Mouse (Mus musculus) gastrocnemius, postnatal 4 days (tissue): Measurements from ENCODE around the gene Itgb6. TPM values are rescaled to one million over a fixed set of nuclear protein-coding genes. Genes with fewer than 3 reads are reported as not detected.

Source experiments
- DNase-seq, 2 experiments: peaks; one replicate each; pipeline ENCODE4 v3.0.0; 2021 to 2022; ENCODE audit warnings: low spot score in 2 of 2, mixed read lengths in 2 of 2
- total RNA-seq, 2 experiments: library from RNA; stranded (reverse); gene quantifications; 2 replicates each; pipeline ENCODE4 v1.2.3; 2021

The Itgb6 gene
- total RNA-seq, 2 experiments from 2014 or later: 35.8 to 36.2 TPM

DNA sequence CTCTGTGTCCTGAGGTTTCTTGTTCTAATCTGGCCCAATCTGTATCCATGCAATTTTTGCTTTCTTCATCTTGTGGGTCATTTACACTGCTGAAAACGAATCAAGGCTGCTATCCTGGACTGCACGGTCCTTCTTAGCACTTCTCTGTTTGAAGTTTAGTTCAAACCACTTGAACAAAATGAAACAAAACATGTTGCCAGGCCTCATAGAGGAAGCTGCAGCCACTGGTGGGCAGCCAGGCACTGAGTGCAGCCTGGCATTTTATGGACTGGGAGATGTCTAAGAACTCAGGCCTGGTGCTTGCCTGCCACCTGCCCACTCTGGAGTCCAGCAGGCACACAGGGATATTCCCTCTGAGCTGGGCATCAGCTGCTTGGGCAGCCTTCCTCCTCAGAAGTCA lies 39.9 kb downstream of the Itgb6 start:
- no peak for DNase-seq

DNA sequence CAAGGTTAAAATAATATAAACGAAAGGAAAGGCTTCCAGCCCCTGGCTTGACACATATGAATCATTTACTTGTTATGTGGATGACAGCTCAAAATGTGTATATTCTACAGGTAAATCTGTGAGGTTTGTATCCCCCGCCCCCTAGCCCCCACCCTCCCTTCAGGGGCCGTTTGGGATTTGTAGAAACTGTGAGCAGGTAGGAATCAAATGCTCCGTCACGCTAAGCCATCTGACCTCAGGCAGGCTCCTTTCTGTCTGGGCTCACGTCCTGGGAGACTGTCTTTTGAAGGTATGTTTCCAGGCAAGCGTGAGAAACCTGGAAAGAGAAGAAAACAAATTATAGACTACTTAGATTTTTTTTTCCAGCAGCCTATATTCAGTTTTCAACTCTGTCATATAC lies 48.0 kb downstream of the Itgb6 start:
- no peak for DNase-seq

DNA sequence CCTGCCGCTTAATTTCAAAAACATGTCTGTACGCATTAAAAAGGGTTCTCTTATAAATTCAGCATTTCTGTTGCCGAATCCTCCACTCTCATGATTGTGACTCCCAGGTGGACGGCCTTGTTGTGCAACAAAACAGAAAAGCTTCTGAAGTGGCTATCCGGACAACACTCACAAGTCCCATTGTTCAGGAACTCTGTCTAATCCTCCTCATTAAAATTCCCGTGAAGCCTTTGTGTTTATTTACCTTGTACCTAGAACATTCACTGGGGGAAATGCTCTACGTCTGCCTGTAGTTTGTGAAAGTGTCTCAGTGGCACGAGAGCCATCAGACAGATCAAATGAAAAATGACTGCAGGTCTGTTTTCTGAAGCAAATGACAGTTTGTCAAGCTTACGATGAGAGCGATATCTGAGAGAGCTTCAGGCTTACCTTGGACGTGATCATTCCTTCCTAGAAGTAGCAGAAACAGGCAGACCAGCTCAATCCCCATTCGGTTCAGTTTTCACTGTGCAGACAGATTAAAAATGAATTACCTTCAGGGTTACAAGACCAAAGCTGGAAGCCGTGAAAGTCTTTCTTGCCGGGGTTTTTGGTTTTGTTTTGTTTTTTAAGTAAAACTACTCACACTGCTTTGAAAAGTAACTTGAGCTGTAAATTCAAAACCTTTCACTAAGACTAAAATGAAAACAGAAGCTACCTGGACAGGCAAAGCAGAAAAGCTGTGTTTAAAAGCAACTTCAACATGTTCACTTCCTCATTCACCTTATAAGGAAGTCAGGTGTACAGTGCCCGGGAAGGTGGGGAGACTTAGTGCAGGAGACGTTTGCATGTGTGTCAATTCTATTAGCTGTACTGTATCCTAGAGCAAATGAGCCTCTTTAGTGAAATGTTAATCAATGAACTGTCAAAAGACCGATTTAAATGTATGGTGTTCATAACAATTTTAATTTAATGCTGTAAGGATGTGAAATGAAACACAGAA lies 49.2 kb downstream of the Itgb6 start:
- no peak for DNase-seq

DNA sequence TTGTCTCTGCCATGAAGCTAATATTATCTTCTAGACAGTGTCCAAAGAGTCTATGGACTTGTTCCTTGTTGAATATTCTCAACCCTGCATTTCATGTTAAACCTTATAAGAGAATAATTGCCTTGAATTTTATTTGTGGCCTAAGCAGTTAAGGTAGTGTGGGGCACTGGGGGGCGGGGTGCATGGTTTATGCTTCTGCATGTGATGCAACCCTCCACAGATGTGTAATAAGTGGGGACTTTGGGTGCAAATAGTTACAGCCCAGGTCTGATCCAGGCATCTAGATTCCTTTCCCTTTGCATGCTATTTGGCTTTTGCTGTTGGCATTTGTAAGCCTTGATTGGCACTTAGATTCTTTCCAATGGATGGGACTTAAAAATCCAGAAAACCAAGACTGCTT lies 51.2 kb downstream of the Itgb6 start:
- DNase-seq: no peak

DNA sequence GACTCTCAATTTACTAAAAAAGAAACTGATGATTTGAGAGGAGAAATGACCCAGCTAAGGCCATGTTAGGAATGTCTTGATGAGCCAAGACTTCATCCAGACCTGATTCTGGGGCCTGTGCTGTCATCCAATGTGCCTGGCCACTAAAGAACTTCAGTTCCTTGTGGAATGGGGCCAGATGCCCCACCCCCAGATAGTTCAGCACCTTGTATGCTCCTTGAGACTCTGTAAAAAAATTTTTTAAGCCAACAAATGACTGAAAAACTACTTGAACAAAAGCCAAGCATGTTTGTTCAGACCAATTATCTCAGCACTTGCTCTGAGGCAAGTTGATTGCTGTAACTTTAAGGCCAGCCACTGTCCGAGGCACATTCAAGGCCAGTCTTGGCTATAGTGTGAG lies 59.4 kb downstream of the Itgb6 start:
- DNase-seq: no peak

DNA sequence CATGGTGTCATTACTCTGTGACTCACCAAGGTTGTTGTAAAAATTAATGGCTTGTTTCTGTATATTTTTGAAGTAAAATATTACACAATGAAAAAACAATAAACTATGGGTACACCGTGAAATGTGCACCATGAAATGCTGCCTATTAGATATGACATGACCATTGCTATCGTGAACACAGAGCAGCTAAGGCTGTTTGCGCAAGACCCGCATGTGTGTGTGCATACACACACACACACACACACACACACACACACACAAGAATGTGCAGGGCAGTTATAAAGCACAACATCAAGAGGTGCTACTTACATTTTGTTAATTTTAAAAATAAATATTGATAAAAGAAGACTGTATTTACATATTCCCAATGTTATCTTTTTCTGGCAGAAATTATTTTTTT lies 62.5 kb downstream of the Itgb6 start:
- no peak for DNase-seq

DNA sequence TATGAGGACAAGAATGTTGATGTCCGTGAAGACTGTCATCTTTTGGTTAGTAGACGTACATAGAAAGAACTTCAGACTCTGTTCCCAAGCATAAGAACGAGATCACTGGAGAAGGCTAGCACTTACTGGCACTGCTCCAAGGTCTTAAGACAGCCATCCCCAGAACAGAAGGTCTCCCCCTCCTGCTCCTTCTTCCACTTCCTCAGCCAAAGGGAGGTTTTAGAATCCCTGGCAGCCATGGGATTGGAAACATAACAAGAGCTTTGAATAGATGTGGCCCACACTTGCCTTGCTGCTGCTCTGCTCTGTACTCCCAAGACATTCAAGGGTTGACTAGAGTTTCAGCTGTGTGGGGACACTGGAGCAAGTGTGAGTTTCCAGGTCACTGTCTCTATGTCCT lies 63.5 kb downstream of the Itgb6 start:
- DNase-seq: no peak

DNA sequence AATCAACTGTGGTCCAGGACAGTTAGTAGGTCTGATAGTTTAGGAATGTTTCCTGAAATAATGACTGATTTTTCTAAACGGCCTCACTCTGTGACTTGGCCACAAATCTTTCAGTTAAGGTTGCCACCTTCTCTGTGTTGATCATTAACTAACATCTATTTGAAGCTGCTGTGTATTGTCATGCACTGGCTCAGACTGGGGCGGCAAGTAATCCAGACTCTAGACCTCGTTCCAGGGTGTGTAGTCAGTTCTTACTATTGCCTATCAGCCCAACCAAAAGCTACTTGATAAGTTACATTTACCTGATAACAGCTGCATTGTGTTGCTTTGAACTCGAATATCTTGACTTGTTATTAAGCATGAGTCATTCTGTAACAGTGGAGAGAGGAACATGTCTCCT lies 67.6 kb downstream of the Itgb6 start:
- no peak for DNase-seq

DNA sequence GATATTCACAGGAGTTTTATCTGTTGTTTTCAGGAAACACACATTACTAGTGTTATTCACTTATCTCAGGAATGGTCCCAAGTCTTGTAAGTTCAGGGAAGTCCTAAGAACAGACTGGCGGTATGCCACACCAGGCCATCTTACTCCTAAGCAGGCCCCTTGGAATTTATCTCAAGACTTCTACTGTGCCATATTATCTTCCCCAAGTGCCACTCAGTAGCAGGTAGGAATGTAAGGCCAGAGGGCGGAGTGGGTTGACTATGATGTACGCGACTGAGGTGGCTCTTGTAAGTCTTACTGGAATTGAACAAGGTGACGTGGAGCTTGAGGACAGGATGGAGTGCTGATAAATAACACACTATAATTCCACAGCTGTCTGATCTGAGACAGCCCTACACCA lies 72.3 kb downstream of the Itgb6 start:
- no peak for DNase-seq

DNA sequence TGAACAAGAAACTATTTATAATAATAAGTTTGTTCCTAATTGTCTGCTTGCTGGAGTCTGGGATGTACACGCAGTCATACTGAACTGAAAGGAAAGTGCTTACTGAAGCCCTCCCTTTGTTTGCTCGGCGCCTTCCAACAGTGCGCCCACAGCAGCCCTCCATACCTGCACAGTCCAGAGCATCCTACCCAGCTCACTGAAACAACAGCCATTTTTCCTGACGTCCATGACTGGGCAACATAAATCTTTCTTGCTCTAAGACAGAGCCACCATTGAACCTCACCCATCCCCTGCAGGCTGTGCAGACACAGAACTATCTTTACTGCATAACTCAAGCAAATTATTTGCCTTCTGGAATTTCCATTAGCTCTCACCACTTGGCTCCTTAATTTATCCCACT lies 74.8 kb downstream of the Itgb6 start:
- DNase-seq: no peak

DNA sequence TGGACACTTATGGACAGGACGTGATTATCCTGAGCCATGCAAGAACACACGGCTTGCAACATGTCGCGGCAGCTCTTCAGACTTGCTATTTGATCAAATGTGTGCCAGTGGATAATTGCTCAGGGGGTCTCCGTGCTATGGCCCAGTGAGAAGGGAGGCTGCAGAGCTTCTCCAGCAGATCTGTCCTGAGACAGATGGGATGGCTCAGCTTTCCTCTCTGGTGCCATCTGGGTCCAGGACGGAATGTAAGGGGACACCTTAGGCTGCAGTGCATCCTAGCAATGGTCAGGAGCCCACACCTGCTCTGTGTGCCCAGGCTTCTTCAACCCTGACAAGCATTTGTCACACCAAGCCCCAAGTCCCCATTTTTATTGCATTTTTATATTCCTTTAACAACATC lies 75.9 kb downstream of the Itgb6 start:
- DNase-seq: no peak

DNA sequence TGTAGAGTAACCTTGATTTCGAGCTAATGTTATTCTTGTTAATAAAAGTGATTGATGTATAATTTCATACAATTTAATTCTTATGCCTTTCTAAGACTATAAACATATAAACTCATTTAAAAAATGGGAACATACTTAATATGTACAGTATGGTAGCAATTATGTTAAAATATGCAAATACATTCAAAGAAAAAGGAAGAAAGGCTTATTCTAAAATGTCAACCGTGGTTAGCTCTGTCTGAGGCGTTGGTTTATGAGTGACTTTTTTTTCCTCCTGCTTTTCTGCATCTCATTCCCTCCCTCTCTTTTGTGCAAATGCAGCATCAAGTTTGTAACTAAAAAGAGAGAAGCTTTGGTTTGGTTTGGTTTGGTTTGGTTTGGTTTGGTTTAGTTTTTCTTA lies 79.0 kb downstream of the Itgb6 start:
- DNase-seq: no peak

DNA sequence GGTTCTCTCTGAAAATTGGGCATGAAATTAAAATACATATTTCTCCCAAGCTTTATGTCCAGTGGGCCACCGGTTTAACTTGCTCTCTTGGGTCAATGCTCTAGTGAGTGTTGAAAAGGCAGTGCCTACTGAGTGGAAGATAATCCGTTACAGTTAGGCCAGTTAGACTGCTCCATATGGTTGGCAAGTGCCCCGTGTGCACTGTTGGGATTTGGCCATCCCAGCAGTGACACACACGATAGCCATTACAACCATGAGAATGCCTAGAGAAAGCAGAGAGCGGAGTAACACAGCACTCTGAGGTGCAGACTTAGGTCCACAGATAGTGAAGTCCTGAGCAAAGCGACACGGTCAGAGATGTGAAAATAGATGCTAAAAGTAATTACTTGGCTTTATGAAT lies 79.8 kb downstream of the Itgb6 start:
- no peak for DNase-seq

DNA sequence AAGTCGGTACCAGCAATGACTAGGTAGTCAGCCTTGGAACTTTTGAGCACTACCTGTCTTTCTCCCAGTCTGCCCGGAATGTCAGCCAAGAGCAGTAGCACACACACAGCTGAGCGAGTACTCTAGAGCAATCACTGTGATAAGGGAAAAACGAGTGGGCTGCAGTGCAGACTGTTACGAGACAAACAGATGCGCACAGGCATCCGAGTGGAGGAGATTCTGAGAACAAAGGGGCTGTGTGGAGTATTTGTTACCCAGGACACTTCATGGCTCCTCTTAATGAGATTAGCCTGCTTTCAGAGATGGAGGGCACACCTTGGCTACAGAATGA lies 82.1 kb downstream of the Itgb6 start:
- no peak for DNase-seq

DNA sequence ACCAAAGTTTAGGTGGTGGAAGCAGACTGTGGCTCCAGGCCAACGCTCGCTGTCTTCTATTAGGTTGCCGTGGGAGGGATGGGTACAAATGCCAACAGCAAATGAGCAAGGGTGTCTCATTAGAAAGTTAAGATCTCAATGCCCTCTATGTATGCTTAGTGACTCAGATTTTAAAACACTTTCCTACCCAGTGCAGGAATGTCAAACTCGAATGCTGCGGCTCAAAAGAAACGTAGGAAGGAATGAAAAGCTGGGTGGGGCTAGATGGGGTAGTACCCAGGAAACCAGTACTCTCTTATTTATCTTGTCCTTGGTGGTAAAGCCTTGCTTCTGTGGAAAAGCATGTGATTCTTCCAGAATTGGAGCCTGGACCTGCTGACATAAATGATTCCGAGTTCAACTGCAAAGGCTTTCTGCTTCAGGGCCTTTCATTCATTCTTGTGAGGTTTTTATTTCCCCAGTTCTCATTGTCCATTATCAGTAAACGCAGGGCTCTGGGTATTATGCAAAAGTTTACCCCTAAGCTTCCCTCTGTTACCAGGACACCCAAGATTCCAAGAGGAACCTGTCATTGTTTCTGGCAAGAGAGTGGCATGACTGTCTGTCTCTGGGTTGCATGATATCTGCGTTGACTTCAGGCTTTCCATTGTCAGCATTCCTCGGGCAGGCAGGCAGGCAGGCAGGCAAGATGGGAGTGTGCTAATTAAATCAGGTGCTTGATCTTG lies 82.7 kb downstream of the Itgb6 start:
- DNase-seq: no peak

DNA sequence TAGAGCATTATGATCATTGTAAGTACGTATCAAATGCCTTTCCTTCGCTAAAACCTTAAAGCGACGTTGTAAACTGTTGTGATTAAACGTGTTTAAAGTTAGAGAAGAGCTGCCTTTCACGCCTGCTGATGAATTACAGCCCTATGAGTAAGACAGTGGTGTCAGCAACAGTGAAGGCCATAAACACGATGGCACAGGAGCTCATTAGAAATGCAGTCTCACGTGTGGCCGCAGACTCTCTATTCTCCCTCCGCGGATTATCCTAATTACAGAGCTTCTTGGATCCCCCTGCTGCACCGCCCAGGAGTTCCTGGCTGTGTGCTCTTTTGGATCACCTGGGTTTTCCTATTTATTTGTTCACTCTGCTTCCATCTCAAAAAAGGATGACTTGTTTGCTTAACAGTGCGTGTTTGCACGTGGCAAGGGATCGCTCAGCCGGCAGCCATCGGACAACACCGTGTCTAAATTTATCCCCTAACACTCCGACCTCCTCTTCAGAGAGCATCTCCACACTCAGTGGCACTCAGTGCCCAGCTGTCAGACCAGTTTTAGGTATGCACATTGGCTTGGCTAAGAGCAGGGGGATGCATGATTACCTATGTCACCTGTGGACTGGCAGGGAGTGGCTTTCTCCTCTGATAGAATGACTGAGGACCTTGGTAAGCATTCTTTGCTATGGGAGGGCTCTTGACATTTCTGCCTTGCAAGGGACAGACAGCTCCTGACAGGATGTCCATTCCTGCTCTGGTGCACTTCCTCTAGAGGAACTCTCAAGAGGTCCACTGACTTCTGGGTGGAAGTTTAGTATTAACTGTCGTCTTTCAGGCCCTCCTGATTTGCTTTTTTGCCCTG lies 85.3 kb downstream of the Itgb6 start:
- no peak for DNase-seq

DNA sequence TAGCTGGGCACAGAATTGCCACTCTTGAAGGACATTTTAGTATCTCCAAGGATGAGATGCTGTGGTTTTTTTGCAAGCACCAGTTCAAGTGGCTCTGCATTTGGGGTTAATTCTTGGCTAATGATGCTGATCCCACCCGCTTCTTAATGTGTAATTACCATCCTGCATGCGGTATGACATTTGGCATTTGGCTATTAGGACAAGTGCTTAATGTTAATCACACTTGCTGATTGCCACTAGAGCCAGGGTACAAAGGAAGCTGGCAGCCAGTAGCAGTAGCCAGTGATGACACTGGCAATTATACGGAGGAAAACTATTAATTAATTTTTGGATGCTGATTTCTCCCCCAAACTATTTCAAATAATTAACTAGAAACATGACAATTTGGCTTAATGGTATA lies 86.0 kb downstream of the Itgb6 start:
- no peak for DNase-seq

DNA sequence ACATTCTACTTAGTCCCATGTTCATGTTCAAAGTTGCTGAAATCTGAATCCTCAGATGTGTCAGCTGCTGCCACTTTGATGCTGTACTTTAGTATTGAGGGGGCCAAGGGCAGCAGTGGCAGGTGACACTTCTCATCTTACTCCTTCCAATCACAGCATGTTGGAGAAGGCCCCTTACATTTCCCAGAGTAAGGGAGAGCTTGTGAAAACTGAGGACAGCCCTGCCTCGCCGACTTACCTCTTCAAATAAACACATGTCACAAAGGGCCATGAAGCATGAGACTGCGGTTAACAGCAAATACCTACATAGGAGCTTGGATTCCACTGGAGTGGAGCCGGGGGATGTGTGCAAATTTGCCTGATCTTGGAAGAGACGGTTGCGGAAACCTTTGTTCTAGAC lies 86.4 kb downstream of the Itgb6 start:
- DNase-seq: no peak

DNA sequence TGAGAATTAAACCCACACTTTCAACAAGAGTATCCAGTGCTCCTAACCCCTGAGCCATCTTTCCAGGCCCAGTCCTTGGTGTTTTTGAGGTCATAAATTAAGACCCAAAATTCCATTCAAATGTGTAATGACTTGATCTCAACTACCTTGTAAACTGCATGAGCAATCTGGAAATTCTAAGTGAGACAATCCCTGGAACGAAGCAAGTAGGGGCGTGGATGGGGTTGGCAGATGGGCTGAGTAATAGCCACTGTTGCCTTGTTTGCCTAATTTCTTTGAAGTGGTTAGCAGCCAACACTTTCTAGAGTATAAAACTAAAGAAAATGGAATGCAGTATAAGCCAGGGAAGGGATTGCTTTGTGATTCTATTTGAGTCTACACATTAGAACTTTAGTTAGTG lies 89.7 kb downstream of the Itgb6 start:
- DNase-seq: no peak

DNA sequence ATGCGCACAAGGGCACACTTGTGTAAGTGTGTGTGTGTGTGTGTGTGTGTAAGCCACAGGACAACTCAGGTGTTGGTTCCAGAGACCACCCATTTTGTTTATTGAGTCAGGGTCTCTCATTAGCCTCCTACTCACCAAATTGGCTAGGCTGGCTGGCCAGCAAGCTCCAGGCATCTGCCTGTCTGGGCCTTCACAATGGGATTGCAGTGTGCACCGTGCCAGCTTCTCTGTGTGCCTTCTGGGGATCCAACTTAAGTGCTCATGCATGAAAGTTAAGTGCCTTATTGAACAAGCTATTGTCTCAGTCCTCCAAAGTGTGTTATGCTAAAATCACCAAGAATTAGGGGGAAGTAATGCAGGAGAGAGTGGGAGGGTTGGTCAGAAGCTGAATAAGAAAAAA lies 92.1 kb downstream of the Itgb6 start:
- DNase-seq: no peak

DNA sequence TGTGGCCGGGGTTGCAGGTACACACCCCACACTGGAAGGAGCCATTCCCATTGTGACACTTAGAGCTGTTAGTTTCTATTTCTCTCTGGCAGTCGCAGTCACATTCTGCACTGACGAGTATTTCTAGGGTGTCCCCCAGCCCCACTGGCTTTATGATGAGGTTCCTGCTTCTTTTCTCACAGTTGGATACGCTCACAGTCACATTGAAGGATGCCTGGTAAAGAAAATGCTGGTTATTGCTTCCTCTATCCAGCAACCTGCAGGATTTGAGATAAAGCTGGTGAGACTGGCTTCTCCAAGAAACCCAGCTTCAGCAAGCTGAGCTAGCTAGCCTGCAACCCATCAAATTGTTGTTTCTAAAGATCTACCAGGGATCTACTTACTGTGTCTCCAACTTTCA lies 94.5 kb downstream of the Itgb6 start:
- no peak for DNase-seq

DNA sequence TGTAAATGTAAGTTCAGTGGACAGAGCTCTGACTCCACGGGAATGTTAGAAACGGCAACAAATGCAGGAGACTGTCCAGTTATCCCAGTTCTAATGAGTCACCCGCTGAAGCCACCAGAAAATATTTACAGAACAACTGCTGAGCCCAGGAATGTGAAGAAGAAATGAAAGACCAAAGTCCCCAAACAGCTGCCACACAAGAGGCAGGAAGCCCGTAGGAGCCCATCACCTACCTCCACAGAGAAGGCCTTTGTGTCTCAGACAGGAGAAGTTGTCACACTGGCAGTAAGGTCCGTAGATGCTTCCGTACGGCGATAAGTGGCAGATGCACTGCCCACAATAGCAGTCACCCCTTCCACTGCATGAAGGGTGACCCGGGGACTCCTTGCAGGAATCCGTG lies 94.9 kb downstream of the Itgb6 start:
- DNase-seq: no peak
